Mouse (Mus musculus): Measurements from ENCODE around the gene Akap10. TPM values are rescaled to one million over a fixed set of nuclear protein-coding genes. Genes with fewer than 3 reads are reported as not detected.

The Akap10 gene
- polyA plus RNA-seq, 1 experiment from 2014 or later: 7.1 TPM

DNA sequence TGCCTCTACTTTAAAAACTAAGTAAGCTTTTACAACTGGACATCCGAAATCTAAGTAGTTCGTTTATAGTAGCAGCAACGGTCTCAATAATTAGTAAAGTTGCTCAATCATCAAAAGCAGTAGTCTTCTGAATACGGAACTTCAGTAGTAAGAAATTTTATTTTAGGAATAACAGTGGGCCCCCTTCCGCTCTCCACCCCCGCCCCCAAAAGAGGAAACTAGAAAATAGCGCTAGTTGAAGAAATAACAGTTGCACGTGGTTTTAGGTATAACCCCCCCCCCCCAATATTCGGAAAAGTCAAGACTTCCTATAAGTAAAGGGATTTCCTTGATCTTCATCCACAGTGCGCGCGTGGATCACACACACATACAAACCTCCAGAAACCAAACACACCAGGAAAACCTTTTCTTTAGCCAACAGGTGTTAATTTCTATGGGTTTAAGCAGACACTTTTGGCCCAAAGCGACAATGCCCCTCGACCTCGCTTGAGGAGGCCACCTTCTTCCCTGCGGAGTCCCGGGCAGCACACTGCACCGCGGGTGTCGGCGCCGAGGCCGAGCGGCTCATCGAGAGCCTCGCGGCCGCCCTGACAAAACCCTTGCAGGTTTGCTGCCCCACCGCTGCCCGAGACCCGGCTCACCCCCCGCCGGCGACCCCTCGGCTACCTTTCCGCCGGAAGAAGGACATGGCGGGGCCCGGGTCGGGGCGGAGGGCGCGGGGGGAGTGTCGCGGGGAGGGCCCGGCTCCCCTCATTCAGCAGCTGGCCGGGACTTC, 542 bp downstream of the Akap10 start:
- H3K4me2 ChIP-seq (replicated peaks; ENCODE audit: low read depth): peak overlapping the region; percentile 57
- H3K4me3 ChIP-seq (ENCODE audit: low read depth, low read length): peak overlapping the region; percentile 95
- no peaks in the 10 kb centered on the region for H3K4me1 ChIP-seq (replicated peaks; ENCODE audit: control insufficient read depth, insufficient read depth)
- DNase-seq (ENCODE audit: low spot score) (no peak), ATAC-seq (ENCODE audit: low FRiP score, low TSS enrichment) (peak; percentile 48; the same call in 1 of the 2 replicates)
- peak overlapping the region; percentile 96 for H3K27ac ChIP-seq (replicated peaks)
- H3K9ac ChIP-seq (ENCODE audit: low read length): peak overlapping the region; percentile 95
- no peaks in the 10 kb centered on the region for H3K9me3 ChIP-seq (ENCODE audit: control insufficient read depth, low read length)
- H3K36me3 ChIP-seq (ENCODE audit: control insufficient read depth, insufficient read depth, low read length): no peaks in the 10 kb centered on the region
- H3K27me3 ChIP-seq (ENCODE audit: control insufficient read depth, insufficient read depth, low read length): no peaks in the 10 kb centered on the region
- 1% methylated on average over 47 of the region's 47 CpGs for WGBS
- TF ChIP-seq CTCF (IDR thresholded peaks at IDR 0.05; ENCODE audit: low read depth) (no peak), EP300 (optimal IDR thresholded peaks at IDR 0.05) (no peak)

- Histone ChIP-seq H3K36me3 (ENCODE audit: control insufficient read depth, insufficient read depth, low read length) (0 out of 2 replicates have a peak, but pooled peaks cover 2% of the 10 kb centered on the region), H3K4me2 (replicated peaks; ENCODE audit: low read depth) (no peak overlapping the region), H3K4me1 (replicated peaks; ENCODE audit: control insufficient read depth, insufficient read depth) (no peaks in the 10 kb centered on the region), H3K27me3 (ENCODE audit: control insufficient read depth, insufficient read depth, low read length) (no peaks in the 10 kb centered on the region), H3K27ac (replicated peaks) (no peak overlapping the region), H3K9ac (ENCODE audit: low read length) (no peak overlapping the region), H3K9me3 (ENCODE audit: control insufficient read depth, low read length) (no peaks in the 10 kb centered on the region), H3K4me3 (ENCODE audit: low read depth, low read length) (no peak overlapping the region)
- DNase-seq (ENCODE audit: low spot score) (no peak), ATAC-seq (ENCODE audit: low FRiP score, low TSS enrichment) (no peak)
- 44% methylated on average over 1 of the region's 1 CpGs for WGBS
- TF ChIP-seq EP300 (optimal IDR thresholded peaks at IDR 0.05) (no peak), CTCF (IDR thresholded peaks at IDR 0.05; ENCODE audit: low read depth) (no peak)
Measured at GRCm38 (mm10) chr11:61923309-61923708, 6.7 kb downstream of the Akap10 start.

GRCm38 (mm10) chr11:61919702-61920101, 10.3 kb downstream of the Akap10 start:
- no peak for ATAC-seq (ENCODE audit: low FRiP score, low TSS enrichment)
- H3K9me3 ChIP-seq (ENCODE audit: control insufficient read depth, low read length): no peaks in the 10 kb centered on the region
- no peak overlapping the region for H3K4me2 ChIP-seq (replicated peaks; ENCODE audit: low read depth)
- WGBS: 93% methylated on average over 3 of the region's 3 CpGs
- no peak for DNase-seq (ENCODE audit: low spot score)
- H3K36me3 ChIP-seq (ENCODE audit: control insufficient read depth, insufficient read depth, low read length): peaks cover 5% of the 10 kb centered on the region; the same call in 1 of the 2 replicates
- H3K27me3 ChIP-seq (ENCODE audit: control insufficient read depth, insufficient read depth, low read length): no peaks in the 10 kb centered on the region
- H3K4me3 ChIP-seq (ENCODE audit: low read depth, low read length): no peak overlapping the region
- no peaks in the 10 kb centered on the region for H3K4me1 ChIP-seq (replicated peaks; ENCODE audit: control insufficient read depth, insufficient read depth)
- no peak overlapping the region for H3K27ac ChIP-seq (replicated peaks)
- H3K9ac ChIP-seq (ENCODE audit: low read length): no peak overlapping the region
- TF ChIP-seq EP300 (optimal IDR thresholded peaks at IDR 0.05) (no peak), CTCF (IDR thresholded peaks at IDR 0.05; ENCODE audit: low read depth) (no peak)

GRCm38 (mm10) chr11:61908315-61908714, 21.7 kb downstream of the Akap10 start:
- H3K27me3 ChIP-seq (ENCODE audit: control insufficient read depth, insufficient read depth, low read length): no peaks in the 10 kb centered on the region
- no peak overlapping the region for H3K4me3 ChIP-seq (ENCODE audit: low read depth, low read length)
- DNase-seq (ENCODE audit: low spot score) (no peak), ATAC-seq (ENCODE audit: low FRiP score, low TSS enrichment) (no peak)
- no peak overlapping the region for H3K9ac ChIP-seq (ENCODE audit: low read length)
- TF ChIP-seq EP300 (optimal IDR thresholded peaks at IDR 0.05) (no peak), CTCF (IDR thresholded peaks at IDR 0.05; ENCODE audit: low read depth) (no peak)
- H3K27ac ChIP-seq (replicated peaks): no peak overlapping the region
- H3K36me3 ChIP-seq (ENCODE audit: control insufficient read depth, insufficient read depth, low read length): peaks cover 9% of the 10 kb centered on the region
- H3K9me3 ChIP-seq (ENCODE audit: control insufficient read depth, low read length): no peaks in the 10 kb centered on the region
- H3K4me1 ChIP-seq (replicated peaks; ENCODE audit: control insufficient read depth, insufficient read depth): no peaks in the 10 kb centered on the region
- no peak overlapping the region for H3K4me2 ChIP-seq (replicated peaks; ENCODE audit: low read depth)

DNA sequence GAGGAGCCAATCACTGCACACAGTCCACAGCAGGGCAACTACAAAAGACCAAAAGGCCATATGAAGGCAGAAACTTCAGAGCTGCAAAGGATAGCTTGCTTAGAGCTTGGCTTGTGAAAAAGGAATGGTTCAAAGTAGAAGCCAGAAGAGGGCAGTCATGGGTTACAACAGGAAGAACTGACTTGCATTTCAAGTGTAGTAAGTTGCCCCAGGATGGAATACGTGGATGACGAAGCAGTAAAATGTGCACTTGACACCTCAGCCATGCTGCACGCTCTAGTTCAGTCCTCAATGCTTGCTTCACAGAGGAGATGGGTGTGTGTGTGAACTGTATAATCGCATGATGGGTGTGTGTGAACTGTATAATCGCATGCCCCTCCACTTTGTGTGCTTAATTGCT, 47.9 kb downstream of the Akap10 start:
- H3K4me1 ChIP-seq (replicated peaks; ENCODE audit: control insufficient read depth, insufficient read depth): no peaks in the 10 kb centered on the region
- peak overlapping the region; percentile 53 for H3K27ac ChIP-seq (replicated peaks)
- no peaks in the 10 kb centered on the region for H3K9me3 ChIP-seq (ENCODE audit: control insufficient read depth, low read length)
- WGBS: 62% methylated on average over 5 of the region's 5 CpGs
- DNase-seq (ENCODE audit: low spot score): no peak
- H3K27me3 ChIP-seq (ENCODE audit: control insufficient read depth, insufficient read depth, low read length): no peaks in the 10 kb centered on the region
- H3K36me3 ChIP-seq (ENCODE audit: control insufficient read depth, insufficient read depth, low read length): peaks cover 6% of the 10 kb centered on the region; the same call in 1 of the 2 replicates
- H3K4me3 ChIP-seq (ENCODE audit: low read depth, low read length): no peak overlapping the region
- no peak overlapping the region for H3K4me2 ChIP-seq (replicated peaks; ENCODE audit: low read depth)
- no peak for ATAC-seq (ENCODE audit: low FRiP score, low TSS enrichment)
- H3K9ac ChIP-seq (ENCODE audit: low read length): no peak overlapping the region
- TF ChIP-seq CTCF (IDR thresholded peaks at IDR 0.05; ENCODE audit: low read depth): peak; percentile 61
- TF ChIP-seq EP300 (optimal IDR thresholded peaks at IDR 0.05): no peak

DNA sequence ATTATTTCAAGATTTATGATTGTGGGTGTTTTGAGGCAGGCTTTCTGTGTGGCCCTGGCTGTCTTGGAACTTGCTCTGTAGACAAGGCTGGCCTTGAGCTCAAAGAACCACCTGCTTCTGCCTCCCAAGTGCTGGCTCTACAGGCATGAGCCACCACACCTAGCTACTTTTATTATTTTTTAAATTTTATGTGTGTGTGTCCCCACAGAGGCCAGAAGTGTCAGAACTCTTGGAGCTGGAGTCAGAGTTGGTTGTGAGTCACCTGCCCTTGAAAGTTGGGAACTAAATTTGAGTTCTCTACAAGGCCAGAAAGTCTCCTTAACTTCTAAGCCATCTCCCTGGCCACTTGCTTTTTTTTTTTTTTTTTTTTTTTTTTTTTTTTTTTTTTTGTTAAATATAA, 50.1 kb downstream of the Akap10 start:
- Histone ChIP-seq H3K27me3 (ENCODE audit: control insufficient read depth, insufficient read depth, low read length) (no peaks in the 10 kb centered on the region), H3K36me3 (ENCODE audit: control insufficient read depth, insufficient read depth, low read length) (peaks cover 16% of the 10 kb centered on the region), H3K9ac (ENCODE audit: low read length) (no peak overlapping the region), H3K4me1 (replicated peaks; ENCODE audit: control insufficient read depth, insufficient read depth) (no peaks in the 10 kb centered on the region), H3K9me3 (ENCODE audit: control insufficient read depth, low read length) (no peaks in the 10 kb centered on the region), H3K27ac (replicated peaks) (no peak overlapping the region), H3K4me3 (ENCODE audit: low read depth, low read length) (no peak overlapping the region), H3K4me2 (replicated peaks; ENCODE audit: low read depth) (no peak overlapping the region)
- ATAC-seq (ENCODE audit: low FRiP score, low TSS enrichment) (no peak), DNase-seq (ENCODE audit: low spot score) (no peak)
- TF ChIP-seq EP300 (optimal IDR thresholded peaks at IDR 0.05): no peak
- TF ChIP-seq CTCF (IDR thresholded peaks at IDR 0.05; ENCODE audit: low read depth): no peak

Measured in stomach, postnatal 0 days (tissue).